Mouse (Mus musculus): ENCODE results near the gene Map3k4. TPM values are rescaled to one million over a fixed set of nuclear protein-coding genes. Genes with fewer than 3 reads are reported as not detected.

Map3k4 gene
- polyA plus RNA-seq, 1 experiment from 2014 or later, result 36.4 TPM

GRCm38 (mm10) chr17:12201086-12201485, 117.5 kb downstream of the Map3k4 start:
- Histone ChIP-seq H3K9me3 (replicated peaks) (no peaks in the 10 kb centered on the region), H3K4me2 (no peak overlapping the region), H3K36me3 (0 out of 2 replicates have a peak, but pooled peaks cover 6% of the 10 kb centered on the region), H3K27me3 (replicated peaks) (no peaks in the 10 kb centered on the region), H3K4me3 (replicated peaks) (no peak overlapping the region), H3K27ac (replicated peaks) (no peak overlapping the region), H3K4me1 (peaks cover 26% of the 10 kb centered on the region), H3K9ac (replicated peaks) (no peak overlapping the region)
- WGBS, result 100% methylated on average over 1 of the region's 1 CpGs
- ATAC-seq (ENCODE audit: low FRiP score), result no peak

DNA sequence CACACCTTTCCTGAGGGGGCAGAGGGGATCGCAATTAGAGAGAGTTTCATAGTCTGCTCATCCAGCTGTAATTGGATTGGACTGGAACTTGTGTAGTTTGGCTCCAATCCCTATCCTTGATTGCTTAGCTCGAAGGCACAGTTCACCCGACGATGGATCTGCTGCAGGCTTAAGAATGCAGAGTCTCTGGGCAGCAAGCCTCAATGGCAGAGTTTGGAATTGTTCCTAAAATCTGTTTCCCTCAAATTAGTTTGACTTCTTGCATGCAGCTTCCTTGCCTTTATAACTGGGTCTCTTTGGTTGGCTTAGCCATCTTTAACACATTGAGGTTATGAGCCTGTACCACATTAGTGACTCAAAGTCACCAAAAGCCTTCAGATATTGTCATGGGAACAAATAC, 118.7 kb downstream of the Map3k4 start:
- Histone ChIP-seq H3K4me3 (replicated peaks) (no peak overlapping the region), H3K4me1 (peaks cover 14% of the 10 kb centered on the region), H3K4me2 (no peak overlapping the region), H3K27me3 (replicated peaks) (no peaks in the 10 kb centered on the region), H3K9ac (replicated peaks) (no peak overlapping the region), H3K9me3 (replicated peaks) (no peaks in the 10 kb centered on the region), H3K27ac (replicated peaks) (no peak overlapping the region), H3K36me3 (0 out of 2 replicates have a peak, but pooled peaks cover 6% of the 10 kb centered on the region)
- ATAC-seq (ENCODE audit: low FRiP score), result no peak
- 76% methylated on average over 4 of the region's 4 CpGs for WGBS

DNA sequence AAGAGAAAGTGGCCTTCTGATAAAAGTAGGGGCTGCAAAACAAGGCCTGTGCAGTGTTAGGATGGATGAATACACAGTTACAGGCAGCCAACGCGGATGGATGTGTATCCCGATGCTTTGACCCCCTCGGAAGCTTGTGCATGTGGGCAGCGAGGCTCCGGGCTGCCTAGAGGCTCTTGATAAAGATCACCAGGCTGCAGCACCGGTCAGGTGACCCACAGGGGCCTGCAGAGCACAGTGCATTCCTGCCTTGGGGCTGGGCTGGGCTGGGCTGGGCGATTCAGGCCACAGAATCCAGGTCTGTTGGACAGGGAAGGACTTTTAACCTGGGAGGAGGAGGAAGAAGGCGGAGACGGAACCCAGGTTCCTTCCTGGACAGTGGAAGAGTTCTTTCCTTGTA, 123.0 kb downstream of the Map3k4 start:
- no peaks in the 10 kb centered on the region for H3K9me3 ChIP-seq (replicated peaks)
- no peak for ATAC-seq (ENCODE audit: low FRiP score)
- H3K36me3 ChIP-seq, result 0 out of 2 replicates have a peak, but pooled peaks cover 6% of the 10 kb centered on the region
- H3K27me3 ChIP-seq (replicated peaks), result no peaks in the 10 kb centered on the region
- H3K9ac ChIP-seq (replicated peaks), result no peak overlapping the region
- H3K27ac ChIP-seq (replicated peaks), result no peak overlapping the region
- H3K4me2 ChIP-seq, result no peak overlapping the region
- H3K4me3 ChIP-seq (replicated peaks), result no peak overlapping the region
- WGBS, result 87% methylated on average over 10 of the region's 10 CpGs
- peaks cover 4% of the 10 kb centered on the region; the same call in 1 of the 2 replicates for H3K4me1 ChIP-seq

- Histone ChIP-seq H3K4me3 (replicated peaks) (no peak overlapping the region), H3K27ac (replicated peaks) (no peak overlapping the region), H3K9me3 (replicated peaks) (no peaks in the 10 kb centered on the region), H3K9ac (replicated peaks) (no peak overlapping the region), H3K27me3 (replicated peaks) (no peaks in the 10 kb centered on the region), H3K4me2 (no peak overlapping the region), H3K36me3 (0 out of 2 replicates have a peak, but pooled peaks cover 6% of the 10 kb centered on the region), H3K4me1 (peaks cover 4% of the 10 kb centered on the region; the same call in 1 of the 2 replicates)
- no peak for ATAC-seq (ENCODE audit: low FRiP score)
- WGBS, result 53% methylated on average over 5 of the region's 5 CpGs
These were observed 123.5 kb downstream of the Map3k4 start for GRCm38 (mm10) chr17:12195137-12195536.

DNA sequence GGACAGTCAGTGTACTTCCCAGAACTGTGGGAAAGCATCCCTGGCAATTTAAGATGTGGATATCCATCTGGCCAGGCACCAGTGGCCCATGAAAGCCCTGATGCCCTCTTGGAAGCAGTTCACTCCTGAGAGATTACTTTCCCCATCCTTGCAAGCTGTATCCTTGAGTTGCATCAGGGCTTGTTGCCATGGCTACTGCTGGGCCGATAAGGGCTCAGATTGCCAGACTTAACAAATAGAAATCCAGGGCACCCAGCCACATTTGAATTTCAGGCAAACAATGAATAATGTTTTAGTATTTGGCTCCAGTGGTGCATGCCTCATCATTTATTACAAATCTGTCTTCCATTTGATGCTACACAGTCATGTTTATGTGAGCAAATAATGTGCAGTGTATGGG, 130.8 kb downstream of the Map3k4 start:
- no peaks in the 10 kb centered on the region for H3K27me3 ChIP-seq (replicated peaks)
- no peak overlapping the region for H3K4me2 ChIP-seq
- no peak overlapping the region for H3K4me3 ChIP-seq (replicated peaks)
- H3K4me1 ChIP-seq, result peaks cover 14% of the 10 kb centered on the region
- H3K9me3 ChIP-seq (replicated peaks), result no peaks in the 10 kb centered on the region
- no peak overlapping the region for H3K27ac ChIP-seq (replicated peaks)
- WGBS, result 24% methylated on average over 1 of the region's 1 CpGs
- ATAC-seq (ENCODE audit: low FRiP score), result no peak
- H3K9ac ChIP-seq (replicated peaks), result no peak overlapping the region
- no peaks in the 10 kb centered on the region for H3K36me3 ChIP-seq

DNA sequence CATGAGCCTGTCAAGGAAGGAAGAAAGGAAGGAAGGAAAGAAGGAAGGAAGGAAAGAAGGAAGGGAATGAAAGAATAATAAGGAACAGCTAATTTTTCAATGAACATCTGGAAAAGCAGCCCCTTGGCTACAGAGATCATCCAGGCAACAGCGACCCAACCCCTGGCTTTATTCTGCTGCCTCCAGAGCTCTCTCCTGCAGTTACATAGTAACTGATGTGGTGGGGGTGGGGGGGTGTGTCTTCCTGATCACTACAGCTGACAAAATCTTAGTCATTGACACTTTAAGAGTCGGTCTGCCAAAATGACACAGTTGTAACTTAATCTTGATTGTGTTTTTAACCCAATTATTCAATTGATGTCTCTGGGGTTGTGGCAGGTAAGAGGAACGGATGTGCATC, 132.3 kb downstream of the Map3k4 start:
- Histone ChIP-seq H3K9me3 (replicated peaks) (no peaks in the 10 kb centered on the region), H3K9ac (replicated peaks) (no peak overlapping the region), H3K4me2 (no peak overlapping the region), H3K4me3 (replicated peaks) (no peak overlapping the region), H3K27me3 (replicated peaks) (no peaks in the 10 kb centered on the region), H3K27ac (replicated peaks) (no peak overlapping the region), H3K36me3 (no peaks in the 10 kb centered on the region), H3K4me1 (peaks cover 14% of the 10 kb centered on the region)
- 90% methylated on average over 3 of the region's 3 CpGs for WGBS
- ATAC-seq (ENCODE audit: low FRiP score), result no peak

DNA sequence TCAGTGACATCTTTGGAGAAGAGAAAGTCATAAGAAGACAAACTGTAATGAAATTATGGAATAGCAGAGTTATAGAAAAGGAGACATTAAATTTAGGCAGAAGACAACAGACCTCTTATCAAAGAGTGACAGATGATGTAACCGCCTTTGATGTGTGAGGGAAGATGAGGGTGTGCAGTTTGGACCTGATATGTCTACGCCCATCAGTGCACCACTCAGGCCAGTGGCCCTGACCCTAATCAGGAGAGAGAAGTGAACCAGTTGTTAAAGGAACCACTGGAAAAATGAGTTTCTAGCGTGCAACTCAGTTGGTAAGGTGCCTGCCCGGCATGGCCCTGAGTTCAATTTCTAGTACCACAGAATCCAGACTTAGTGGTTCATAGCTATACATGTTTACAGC, 132.7 kb downstream of the Map3k4 start:
- no peaks in the 10 kb centered on the region for H3K9me3 ChIP-seq (replicated peaks)
- 96% methylated on average over 4 of the region's 4 CpGs for WGBS
- H3K9ac ChIP-seq (replicated peaks), result no peak overlapping the region
- no peak overlapping the region for H3K4me3 ChIP-seq (replicated peaks)
- no peak for ATAC-seq (ENCODE audit: low FRiP score)
- no peaks in the 10 kb centered on the region for H3K27me3 ChIP-seq (replicated peaks)
- peaks cover 14% of the 10 kb centered on the region for H3K4me1 ChIP-seq
- no peaks in the 10 kb centered on the region for H3K36me3 ChIP-seq
- no peak overlapping the region for H3K27ac ChIP-seq (replicated peaks)
- no peak overlapping the region for H3K4me2 ChIP-seq

GRCm38 (mm10) chr17:12184283-12184682, 134.3 kb downstream of the Map3k4 start:
- H3K4me2 ChIP-seq, result no peak overlapping the region
- no peak overlapping the region for H3K27ac ChIP-seq (replicated peaks)
- WGBS, result 86% methylated on average over 8 of the region's 8 CpGs
- H3K9ac ChIP-seq (replicated peaks), result no peak overlapping the region
- H3K4me3 ChIP-seq (replicated peaks), result no peak overlapping the region
- H3K27me3 ChIP-seq (replicated peaks), result no peaks in the 10 kb centered on the region
- peaks cover 20% of the 10 kb centered on the region for H3K4me1 ChIP-seq
- no peak for ATAC-seq (ENCODE audit: low FRiP score)
- H3K36me3 ChIP-seq, result no peaks in the 10 kb centered on the region
- no peaks in the 10 kb centered on the region for H3K9me3 ChIP-seq (replicated peaks)

DNA sequence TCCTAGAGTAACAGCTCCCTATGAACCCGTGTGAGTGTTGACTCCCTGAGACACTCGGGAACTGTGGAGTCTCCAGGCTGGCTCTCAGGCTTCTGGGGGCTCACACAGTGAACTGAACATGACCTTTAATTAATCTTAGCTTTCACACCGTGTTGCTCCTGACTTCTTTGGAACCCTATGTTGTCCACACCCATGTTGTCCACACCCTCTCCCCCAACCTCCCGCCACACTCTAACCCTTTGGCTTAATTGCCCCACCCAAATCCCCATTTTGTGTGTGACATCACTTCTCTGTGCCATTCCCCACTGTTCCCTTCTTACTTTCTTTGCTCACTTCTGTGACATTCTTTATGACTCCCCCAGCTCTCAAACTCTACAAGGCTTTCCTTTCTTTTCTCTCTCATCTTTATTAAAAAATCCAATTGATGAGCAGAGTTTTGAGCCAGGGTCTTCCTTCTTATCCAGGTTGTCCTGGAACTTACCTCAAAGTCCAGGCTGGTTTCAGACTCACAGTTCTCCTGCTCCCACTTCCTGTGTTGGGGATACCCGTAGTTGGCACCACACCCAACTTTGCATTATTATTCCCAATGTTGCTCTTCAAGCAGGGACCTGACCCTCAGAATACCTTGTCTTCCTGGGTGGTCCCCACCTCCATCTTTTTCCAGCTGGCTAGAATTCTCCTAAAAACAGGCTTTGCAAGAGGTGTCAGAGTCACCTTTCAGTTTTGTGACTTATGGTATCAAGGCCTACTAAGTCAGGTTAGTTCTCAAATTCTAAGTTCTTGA, 135.7 kb downstream of the Map3k4 start:
- Histone ChIP-seq H3K27me3 (replicated peaks) (no peaks in the 10 kb centered on the region), H3K9me3 (replicated peaks) (no peaks in the 10 kb centered on the region), H3K27ac (replicated peaks) (no peak overlapping the region), H3K4me2 (no peak overlapping the region), H3K9ac (replicated peaks) (no peak overlapping the region), H3K4me3 (replicated peaks) (no peak overlapping the region), H3K36me3 (no peaks in the 10 kb centered on the region), H3K4me1 (peaks cover 24% of the 10 kb centered on the region)
- no peak for ATAC-seq (ENCODE audit: low FRiP score)
- 80% methylated on average over 5 of the region's 5 CpGs for WGBS

DNA sequence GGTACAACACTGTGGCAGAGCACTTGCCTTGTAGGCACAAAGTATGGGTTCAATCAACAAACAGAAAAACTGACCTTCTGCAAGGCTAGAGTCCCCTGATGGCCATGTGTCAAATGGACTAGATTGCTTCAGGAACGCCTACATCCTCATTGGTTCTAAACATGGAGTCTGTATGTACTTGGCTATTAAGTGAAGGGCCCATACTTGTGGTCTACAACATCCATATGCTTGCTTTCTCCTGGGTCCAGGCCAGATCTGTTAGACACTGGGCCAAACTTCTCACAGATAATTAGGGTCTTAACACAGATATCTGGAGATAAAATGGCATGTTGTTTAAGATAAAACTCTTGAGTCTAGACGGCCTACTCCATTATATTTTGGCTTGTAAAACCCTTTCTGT, 138.8 kb downstream of the Map3k4 start:
- Histone ChIP-seq H3K4me2 (no peak overlapping the region), H3K9me3 (replicated peaks) (no peaks in the 10 kb centered on the region; the same call in 1 of the 2 replicates), H3K4me3 (replicated peaks) (no peak overlapping the region), H3K36me3 (peaks cover 3% of the 10 kb centered on the region; the same call in 1 of the 2 replicates), H3K4me1 (peaks cover 14% of the 10 kb centered on the region), H3K27ac (replicated peaks) (no peak overlapping the region), H3K9ac (replicated peaks) (no peak overlapping the region), H3K27me3 (replicated peaks) (no peaks in the 10 kb centered on the region)
- WGBS, result 88% methylated on average over 2 of the region's 2 CpGs
- no peak for ATAC-seq (ENCODE audit: low FRiP score)

DNA sequence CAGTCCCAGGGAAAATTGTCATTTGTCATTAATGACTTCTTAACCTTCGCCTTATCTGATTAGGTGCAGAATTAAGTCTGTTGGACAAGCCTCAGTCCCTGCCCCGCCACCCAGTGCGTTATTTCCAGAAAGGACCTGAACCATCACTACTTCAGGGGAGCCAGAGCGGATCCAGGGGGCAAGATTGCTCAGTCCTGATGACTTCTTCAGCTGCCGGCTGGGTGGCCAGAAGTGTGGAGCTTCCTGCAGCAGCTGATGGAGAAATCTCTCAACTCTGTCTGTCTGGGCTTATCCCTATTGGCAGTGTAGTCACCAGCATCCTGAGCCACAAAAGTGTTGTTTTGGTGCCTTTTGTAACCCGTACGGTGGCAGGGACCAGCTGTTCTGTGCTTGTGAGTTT, 139.3 kb downstream of the Map3k4 start:
- H3K9me3 ChIP-seq (replicated peaks), result no peaks in the 10 kb centered on the region; the same call in 1 of the 2 replicates
- no peak overlapping the region for H3K4me2 ChIP-seq
- H3K4me3 ChIP-seq (replicated peaks), result no peak overlapping the region
- ATAC-seq (ENCODE audit: low FRiP score), result no peak
- WGBS, result 82% methylated on average over 7 of the region's 7 CpGs
- no peak overlapping the region for H3K27ac ChIP-seq (replicated peaks)
- H3K4me1 ChIP-seq, result peaks cover 14% of the 10 kb centered on the region
- no peaks in the 10 kb centered on the region for H3K27me3 ChIP-seq (replicated peaks)
- H3K36me3 ChIP-seq, result peaks cover 3% of the 10 kb centered on the region; the same call in 1 of the 2 replicates
- H3K9ac ChIP-seq (replicated peaks), result no peak overlapping the region
